Mouse (Mus musculus): ENCODE results near the gene Cblb. TPM values are rescaled to one million over a fixed set of nuclear protein-coding genes. Genes with fewer than 3 reads are reported as not detected.

Cblb gene
- polyA plus RNA-seq, 1 experiment from 2014 or later = 12.4 TPM

- 51% methylated on average over 8 of the region's 8 CpGs for WGBS
- Histone ChIP-seq H3K27me3 (ENCODE audit: control insufficient read depth, insufficient read depth, low read length) (no peaks in the 10 kb centered on the region), H3K9me3 (ENCODE audit: control insufficient read depth, low read length) (no peaks in the 10 kb centered on the region), H3K4me2 (ENCODE audit: low read depth, low read length) (no peak overlapping the region), H3K36me3 (ENCODE audit: control insufficient read depth, insufficient read depth, low read length) (no peaks in the 10 kb centered on the region), H3K4me1 (ENCODE audit: control insufficient read depth, insufficient read depth, low read length) (no peaks in the 10 kb centered on the region), H3K4me3 (ENCODE audit: low read depth, low read length) (no peak overlapping the region), H3K27ac (ENCODE audit: low read depth, low read length) (no peak overlapping the region), H3K9ac (replicated peaks; ENCODE audit: low read depth, low read length) (no peak overlapping the region)
- no peak for ATAC-seq (ENCODE audit: low read depth)
Observed at GRCm38 (mm10) chr16:52210844-52211606, 180.0 kb downstream of the Cblb start.

GRCm38 (mm10) chr16:52219069-52219468 lies 188.0 kb downstream of the Cblb start:
- Histone ChIP-seq H3K36me3 (ENCODE audit: control insufficient read depth, insufficient read depth, low read length) (no peaks in the 10 kb centered on the region), H3K9ac (replicated peaks; ENCODE audit: low read depth, low read length) (no peak overlapping the region), H3K9me3 (ENCODE audit: control insufficient read depth, low read length) (no peaks in the 10 kb centered on the region), H3K4me3 (ENCODE audit: low read depth, low read length) (no peak overlapping the region), H3K27ac (ENCODE audit: low read depth, low read length) (no peak overlapping the region), H3K4me1 (ENCODE audit: control insufficient read depth, insufficient read depth, low read length) (no peaks in the 10 kb centered on the region), H3K4me2 (ENCODE audit: low read depth, low read length) (no peak overlapping the region), H3K27me3 (ENCODE audit: control insufficient read depth, insufficient read depth, low read length) (no peaks in the 10 kb centered on the region)
- ATAC-seq (ENCODE audit: low read depth) = no peak
- 22% methylated on average over 2 of the region's 2 CpGs for WGBS

GRCm38 (mm10) chr16:52222896-52223295 lies 191.9 kb downstream of the Cblb start:
- Histone ChIP-seq H3K27ac (ENCODE audit: low read depth, low read length) (no peak overlapping the region), H3K36me3 (ENCODE audit: control insufficient read depth, insufficient read depth, low read length) (no peaks in the 10 kb centered on the region), H3K4me3 (ENCODE audit: low read depth, low read length) (no peak overlapping the region), H3K4me1 (ENCODE audit: control insufficient read depth, insufficient read depth, low read length) (no peaks in the 10 kb centered on the region), H3K9me3 (ENCODE audit: control insufficient read depth, low read length) (no peaks in the 10 kb centered on the region), H3K9ac (replicated peaks; ENCODE audit: low read depth, low read length) (no peak overlapping the region), H3K27me3 (ENCODE audit: control insufficient read depth, insufficient read depth, low read length) (no peaks in the 10 kb centered on the region), H3K4me2 (ENCODE audit: low read depth, low read length) (no peak overlapping the region)
- no peak for ATAC-seq (ENCODE audit: low read depth)
- WGBS = 72% methylated on average over 4 of the region's 4 CpGs

GRCm38 (mm10) chr16:52229446-52229845 lies 198.4 kb downstream of the Cblb start:
- Histone ChIP-seq H3K27me3 (ENCODE audit: control insufficient read depth, insufficient read depth, low read length) (no peaks in the 10 kb centered on the region), H3K4me3 (ENCODE audit: low read depth, low read length) (no peak overlapping the region), H3K27ac (ENCODE audit: low read depth, low read length) (no peak overlapping the region), H3K9ac (replicated peaks; ENCODE audit: low read depth, low read length) (no peak overlapping the region), H3K9me3 (ENCODE audit: control insufficient read depth, low read length) (no peaks in the 10 kb centered on the region), H3K4me2 (ENCODE audit: low read depth, low read length) (no peak overlapping the region), H3K36me3 (ENCODE audit: control insufficient read depth, insufficient read depth, low read length) (no peaks in the 10 kb centered on the region), H3K4me1 (ENCODE audit: control insufficient read depth, insufficient read depth, low read length) (no peaks in the 10 kb centered on the region)
- no peak for ATAC-seq (ENCODE audit: low read depth)
- 74% methylated on average over 7 of the region's 7 CpGs for WGBS

GRCm38 (mm10) chr16:52229930-52230329 lies 198.9 kb downstream of the Cblb start:
- Histone ChIP-seq H3K27me3 (ENCODE audit: control insufficient read depth, insufficient read depth, low read length) (no peaks in the 10 kb centered on the region), H3K4me2 (ENCODE audit: low read depth, low read length) (no peak overlapping the region), H3K4me1 (ENCODE audit: control insufficient read depth, insufficient read depth, low read length) (no peaks in the 10 kb centered on the region), H3K36me3 (ENCODE audit: control insufficient read depth, insufficient read depth, low read length) (no peaks in the 10 kb centered on the region), H3K9ac (replicated peaks; ENCODE audit: low read depth, low read length) (no peak overlapping the region), H3K9me3 (ENCODE audit: control insufficient read depth, low read length) (no peaks in the 10 kb centered on the region), H3K4me3 (ENCODE audit: low read depth, low read length) (no peak overlapping the region), H3K27ac (ENCODE audit: low read depth, low read length) (no peak overlapping the region)
- no peak for ATAC-seq (ENCODE audit: low read depth)
- WGBS = 72% methylated on average over 2 of the region's 2 CpGs

GRCm38 (mm10) chr16:52242144-52242543 lies 211.1 kb downstream of the Cblb start:
- Histone ChIP-seq H3K9ac (replicated peaks; ENCODE audit: low read depth, low read length) (no peak overlapping the region), H3K27ac (ENCODE audit: low read depth, low read length) (no peak overlapping the region), H3K4me1 (ENCODE audit: control insufficient read depth, insufficient read depth, low read length) (no peaks in the 10 kb centered on the region), H3K4me3 (ENCODE audit: low read depth, low read length) (no peak overlapping the region), H3K9me3 (ENCODE audit: control insufficient read depth, low read length) (no peaks in the 10 kb centered on the region), H3K27me3 (ENCODE audit: control insufficient read depth, insufficient read depth, low read length) (no peaks in the 10 kb centered on the region), H3K4me2 (ENCODE audit: low read depth, low read length) (no peak overlapping the region), H3K36me3 (ENCODE audit: control insufficient read depth, insufficient read depth, low read length) (no peaks in the 10 kb centered on the region)
- ATAC-seq (ENCODE audit: low read depth) = no peak
- 81% methylated on average over 2 of the region's 2 CpGs for WGBS

GRCm38 (mm10) chr16:52243421-52243973 lies 212.5 kb downstream of the Cblb start:
- H3K4me1 ChIP-seq (ENCODE audit: control insufficient read depth, insufficient read depth, low read length) = no peaks in the 10 kb centered on the region
- H3K36me3 ChIP-seq (ENCODE audit: control insufficient read depth, insufficient read depth, low read length) = no peaks in the 10 kb centered on the region
- no peak overlapping the region for H3K27ac ChIP-seq (ENCODE audit: low read depth, low read length)
- no peaks in the 10 kb centered on the region for H3K9me3 ChIP-seq (ENCODE audit: control insufficient read depth, low read length)
- no peaks in the 10 kb centered on the region for H3K27me3 ChIP-seq (ENCODE audit: control insufficient read depth, insufficient read depth, low read length)
- H3K4me2 ChIP-seq (ENCODE audit: low read depth, low read length) = no peak overlapping the region
- ATAC-seq (ENCODE audit: low read depth) = no peak
- WGBS = 86% methylated on average over 4 of the region's 4 CpGs
- H3K9ac ChIP-seq (replicated peaks; ENCODE audit: low read depth, low read length) = no peak overlapping the region
- no peak overlapping the region for H3K4me3 ChIP-seq (ENCODE audit: low read depth, low read length)

- ATAC-seq (ENCODE audit: low read depth) = no peak
- H3K9me3 ChIP-seq (ENCODE audit: control insufficient read depth, low read length) = no peaks in the 10 kb centered on the region
- H3K27ac ChIP-seq (ENCODE audit: low read depth, low read length) = no peak overlapping the region
- WGBS = 94% methylated on average over 4 of the region's 4 CpGs
- H3K4me1 ChIP-seq (ENCODE audit: control insufficient read depth, insufficient read depth, low read length) = no peaks in the 10 kb centered on the region
- H3K36me3 ChIP-seq (ENCODE audit: control insufficient read depth, insufficient read depth, low read length) = no peaks in the 10 kb centered on the region
- H3K9ac ChIP-seq (replicated peaks; ENCODE audit: low read depth, low read length) = no peak overlapping the region
- no peaks in the 10 kb centered on the region for H3K27me3 ChIP-seq (ENCODE audit: control insufficient read depth, insufficient read depth, low read length)
- no peak overlapping the region for H3K4me3 ChIP-seq (ENCODE audit: low read depth, low read length)
- H3K4me2 ChIP-seq (ENCODE audit: low read depth, low read length) = no peak overlapping the region
Observed at GRCm38 (mm10) chr16:52250196-52250595, 219.2 kb downstream of the Cblb start.

- H3K4me3 ChIP-seq (ENCODE audit: low read depth, low read length) = no peak overlapping the region
- no peak overlapping the region for H3K4me2 ChIP-seq (ENCODE audit: low read depth, low read length)
- H3K9me3 ChIP-seq (ENCODE audit: control insufficient read depth, low read length) = no peaks in the 10 kb centered on the region
- H3K27me3 ChIP-seq (ENCODE audit: control insufficient read depth, insufficient read depth, low read length) = no peaks in the 10 kb centered on the region
- H3K36me3 ChIP-seq (ENCODE audit: control insufficient read depth, insufficient read depth, low read length) = no peaks in the 10 kb centered on the region
- WGBS = 92% methylated on average over 4 of the region's 4 CpGs
- H3K9ac ChIP-seq (replicated peaks; ENCODE audit: low read depth, low read length) = no peak overlapping the region
- ATAC-seq (ENCODE audit: low read depth) = no peak
- H3K4me1 ChIP-seq (ENCODE audit: control insufficient read depth, insufficient read depth, low read length) = no peaks in the 10 kb centered on the region
- H3K27ac ChIP-seq (ENCODE audit: low read depth, low read length) = no peak overlapping the region
Observed at GRCm38 (mm10) chr16:52250935-52251334, 219.9 kb downstream of the Cblb start.
